Mouse (Mus musculus): Measurements from ENCODE around the gene Atrn.

DNA sequence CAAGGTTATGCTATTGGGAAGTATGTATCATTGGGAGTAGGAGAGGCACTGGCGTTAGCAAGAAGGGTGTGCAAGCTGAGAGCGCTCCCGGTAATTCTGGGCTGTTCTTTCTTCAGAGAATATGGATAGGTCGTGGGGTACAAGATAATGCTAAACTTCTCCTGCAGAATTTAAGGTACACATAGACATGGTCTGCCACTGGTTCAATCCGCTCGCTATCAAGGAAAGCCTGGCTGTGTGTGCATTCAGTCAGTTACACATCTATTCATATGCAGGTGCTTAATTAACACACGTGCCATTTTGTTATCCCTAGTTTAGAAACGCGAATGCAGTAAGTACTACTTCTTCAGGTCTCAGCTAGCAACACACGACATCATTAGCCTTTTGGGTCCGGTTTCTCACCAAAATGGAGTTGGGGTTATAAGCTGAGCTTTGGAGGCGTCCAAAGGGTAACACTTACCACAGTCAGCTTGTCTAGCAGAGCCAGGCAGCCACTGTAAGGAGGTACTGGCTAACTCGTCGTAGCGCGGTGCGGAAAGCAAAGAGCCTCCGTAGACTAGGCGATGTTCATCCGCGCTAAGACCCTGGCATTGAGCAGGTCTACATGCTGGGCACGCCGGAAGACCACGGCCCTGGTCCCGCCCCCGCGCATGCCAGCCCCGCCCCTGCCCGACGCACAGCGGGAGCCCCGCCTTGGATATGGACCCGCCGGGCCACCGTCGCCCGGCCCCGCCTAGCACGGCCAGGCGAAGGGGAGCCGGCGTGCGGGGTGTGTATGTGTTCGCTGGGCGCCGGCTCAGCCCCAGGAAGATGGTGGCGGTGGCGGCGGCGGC lies at the start of gene Atrn, which contains the start of gene 4930402H24Rik:
- TF ChIP-seq CTCF (conservative IDR thresholded peaks at IDR 0.05; ENCODE audit: insufficient read depth, insufficient read length, low read depth, low read length) (no peak), POLR2A (IDR thresholded peaks at IDR 0.05; ENCODE audit: low read depth, low read length) (no peak)
